Mouse (Mus musculus) spleen, adult 2 months (tissue): ENCODE data around the gene Zbtb16.

ENCODE experiments used
- CTCF ChIP-seq: fragments of 200-500 bp; IDR thresholded peaks from 2 replicates; pipeline ENCODE4 v1.5.1; 2011; ENCODE audit warnings: mild to moderate bottlenecking, inconsistent platforms; ENCODE audit not compliant: insufficient read depth, insufficient read length, insufficient replicate concordance; ENCODE audit errors: extremely low read depth
- POLR2A ChIP-seq: fragments of 200-500 bp; IDR thresholded peaks from 2 replicates; pipeline ENCODE4 v1.6.1; 2011; ENCODE audit warnings: low read depth, low read length, inconsistent platforms

- TF ChIP-seq POLR2A (no peak), CTCF (no peak)
These were observed 226.3 kb downstream of the Zbtb16 start for GRCm38 (mm10) chr9:48609734-48610133.
